Mouse (Mus musculus) CH12.LX (cell line): ENCODE data around the gene Ncor1.

Experiments used
- JUN ChIP-seq: IDR thresholded peaks from 2 replicates; pipeline ENCODE4 v1.6.1; 2011; ENCODE audit warnings: low read depth, mild to moderate bottlenecking, low read length, improper control_type of control experiment, moderate library complexity; ENCODE audit not compliant: insufficient read depth
- KAT2A ChIP-seq: IDR thresholded peaks from 2 replicates; pipeline ENCODE4 v1.6.1; 2012; ENCODE audit warnings: low read length, improper control_type of control experiment, inconsistent platforms; ENCODE audit not compliant: insufficient replicate concordance
- POLR2A ChIP-seq: IDR thresholded peaks from 2 replicates; pipeline ENCODE4 v1.6.1; 2011; ENCODE audit warnings: low read depth, mild to moderate bottlenecking, improper control_type of control experiment, low read length

DNA sequence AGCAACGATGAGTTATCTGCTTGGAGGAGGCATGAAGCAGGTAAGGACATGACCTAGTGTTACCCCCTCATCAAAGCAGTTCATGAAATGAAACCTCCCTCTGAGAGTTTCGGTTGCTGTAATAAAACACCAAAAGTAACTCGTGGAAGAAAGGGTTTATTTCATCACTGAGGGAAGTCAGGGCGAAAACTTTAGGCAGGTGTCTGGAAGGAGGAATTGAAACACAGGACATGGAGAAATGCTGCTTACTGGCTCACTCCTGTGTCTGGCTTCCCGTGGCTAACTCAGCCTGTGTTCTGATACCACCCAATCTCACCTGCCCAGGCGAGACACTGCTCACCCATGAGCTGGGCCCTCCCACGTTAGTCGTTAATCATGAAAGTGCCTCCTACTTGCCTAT, 173.3 kb downstream of the Ncor1 start:
- TF ChIP-seq JUN (peak; percentile 37), POLR2A (0 out of 2 replicates have a peak, but pooled peaks have one; percentile 23), KAT2A (no peak)
